Comparison of ENCODE assay signal across 30 mouse cellular contexts in genomic region chr2:35203729-35204128, GRCm38 (mm10). TPM values are rescaled to one million over a fixed set of nuclear protein-coding genes. Genes with fewer than 3 reads are reported as not detected.
DNase-seq lines count a peak whose midpoint lies in the region; ATAC-seq and TF ChIP-seq lines count a peak whose summit lies in the region.
"Had no signal": no experiment of that assay in that cellular context is flagged by ENCODE, and none has a peak within 500 bp of the region (broad histone marks: within the 10 kb centered on the region; RNA-seq: fewer than 3 reads in every experiment).

No protein-coding gene starts in this region.

- ATAC-seq in megakaryocyte, adult 5-6 weeks (ENCODE audit: poor library complexity, severe bottlenecking): no peak
- ATAC-seq: CD4-positive, CD25-positive, alpha-beta regulatory T cell, adult 4 months; forebrain, embryonic 13.5 days; forebrain, embryonic 16.5 days; hindbrain, postnatal 0 days; inflammation-experienced regulatory T-cells, adult 6 months; intestine, embryonic 16.5 days; Patski had no signal

- H3ac ChIP-seq in myocyte (ENCODE audit: control insufficient read depth, insufficient read length): no peak overlapping the region

- no peak for TF ChIP-seq CTCF in CH12.LX (conservative IDR thresholded peaks at IDR 0.05 in 1 of 2, IDR thresholded peaks at IDR 0.05 in 1 of 2; ENCODE audit: low read depth in 2 of 2, low read length in 2 of 2)

- no peak for TF ChIP-seq RAD21 in CH12.LX (IDR thresholded peaks at IDR 0.05; ENCODE audit: low read depth, low read length)

- no peaks in the 10 kb centered on the region for H3K9me3 ChIP-seq in megakaryocyte, embryonic 14.5 days
- H3K9me3 ChIP-seq in CH12.LX (replicated peaks; ENCODE audit: low read length): no peaks in the 10 kb centered on the region
- H3K9me3 ChIP-seq in hindbrain, embryonic 10.5 days: no peaks in the 10 kb centered on the region
- H3K9me3 ChIP-seq: embryonic facial prominence, embryonic 12.5 days; embryonic facial prominence, embryonic 15.5 days; forebrain, embryonic 10.5 days; forebrain, embryonic 13.5 days; heart, embryonic 12.5 days; heart, embryonic 15.5 days had no signal

- DNase-seq in CH12.LX (ENCODE audit: extremely low read depth): peak; percentile 79
- no peak for DNase-seq in hindbrain, embryonic 10.5 days (ENCODE audit: low spot score)
- no peak for DNase-seq in cerebellum, adult 18-20 months
- DNase-seq: adrenal gland, postnatal 10 days; adrenal gland, postnatal 36 days; cerebellum, adult 2 months; cerebellum, adult 9-11 months; cerebellum, postnatal 25 days; gastrocnemius, postnatal 10 days; gastrocnemius, postnatal 36 days; heart, postnatal 10 days; heart, postnatal 36 days; kidney, adult 18-20 months had no signal

- in situ Hi-C loops in CH12.LX (cut with MboI; ENCODE audit: low pct_ligation_motif_present, low pct_unique_long_range_greater_than_20kb, low sequenced_read_pairs): no loop called here

- peaks cover 61% of the 10 kb centered on the region for H3K4me1 ChIP-seq in megakaryocyte, embryonic 14.5 days
- H3K4me1 ChIP-seq in CH12.LX (ENCODE audit: control insufficient read depth in 1 of 2, insufficient read depth in 2 of 2): peaks cover 20 to 36% of the 10 kb centered on the region in 2 experiments
- H3K4me1 ChIP-seq in hindbrain, embryonic 10.5 days (replicated peaks): peaks cover 15% of the 10 kb centered on the region
- H3K4me1 ChIP-seq: embryonic facial prominence, embryonic 15.5 days had no signal

- peaks cover 6% of the 10 kb centered on the region for H3K36me3 ChIP-seq in megakaryocyte, embryonic 14.5 days (replicated peaks; ENCODE audit: low read length)
- H3K36me3 ChIP-seq in CH12.LX (replicated peaks in 1 of 2; ENCODE audit: control insufficient read depth in 1 of 2, insufficient read depth in 1 of 2, low read length in 1 of 2) (peaks cover 0 to 2% of the 10 kb centered on the region in 2 experiments), myocyte (ENCODE audit: control insufficient read depth, insufficient read depth) (no peaks in the 10 kb centered on the region)
- H3K36me3 ChIP-seq in hindbrain, embryonic 10.5 days: no peaks in the 10 kb centered on the region
- H3K36me3 ChIP-seq: embryonic facial prominence, embryonic 12.5 days; embryonic facial prominence, embryonic 15.5 days; forebrain, embryonic 10.5 days; heart, embryonic 12.5 days; heart, embryonic 15.5 days had no signal

- dilution Hi-C loops in CH12.LX (cut with MboI; ENCODE audit: extremely low pct_ligation_motif_present, extremely low pct_unique_long_range_greater_than_20kb, low sequenced_read_pairs): no loop called here

- peak; percentile 92 for TF ChIP-seq EP300 in CH12.LX (IDR thresholded peaks at IDR 0.05; ENCODE audit: low read length)

- H3K27ac ChIP-seq in CH12.LX (ENCODE audit: insufficient read depth, low read depth): peak overlapping the region; percentile 60
- no peak overlapping the region for H3K27ac ChIP-seq in hindbrain, embryonic 10.5 days
- H3K27ac ChIP-seq: embryonic facial prominence, embryonic 12.5 days; embryonic facial prominence, embryonic 15.5 days; forebrain, embryonic 10.5 days; forebrain, embryonic 13.5 days; heart, embryonic 15.5 days; hindbrain, embryonic 14.5 days; hindbrain, postnatal 0 days had no signal

- H3K4me2 ChIP-seq in CH12.LX (ENCODE audit: insufficient read depth, low read depth, poor library complexity, severe bottlenecking) (peak overlapping the region; percentile 24), myocyte (ENCODE audit: low read depth) (peak overlapping the region; percentile 19)
- H3K4me2 ChIP-seq: embryonic facial prominence, embryonic 12.5 days; embryonic facial prominence, embryonic 15.5 days; forebrain, embryonic 13.5 days; heart, embryonic 12.5 days; heart, embryonic 15.5 days; hindbrain, embryonic 14.5 days had no signal

- no peak for TF ChIP-seq POLR2A in CH12.LX (IDR thresholded peaks at IDR 0.05; ENCODE audit: low read depth, low read length)
- TF ChIP-seq POLR2A in myocyte (IDR thresholded peaks at IDR 0.05; ENCODE audit: insufficient read length, low read depth): no peak

- H3K79me2 ChIP-seq in CH12.LX (replicated peaks; ENCODE audit: control insufficient read depth, extremely low read depth, insufficient read depth, poor library complexity, severe bottlenecking): peaks cover 18% of the 10 kb centered on the region
- peaks cover 19% of the 10 kb centered on the region for H3K79me2 ChIP-seq in myocyte (ENCODE audit: control insufficient read depth, insufficient read depth)

- H3K9ac ChIP-seq in CH12.LX (ENCODE audit: insufficient read depth, low read depth): peak overlapping the region; percentile 40; the same call in 1 of the 2 replicates
- H3K9ac ChIP-seq: embryonic facial prominence, embryonic 12.5 days; embryonic facial prominence, embryonic 15.5 days; forebrain, embryonic 13.5 days; heart, embryonic 12.5 days; heart, embryonic 15.5 days; hindbrain, embryonic 14.5 days had no signal

- no peaks in the 10 kb centered on the region for H3K27me3 ChIP-seq in megakaryocyte, embryonic 14.5 days (replicated peaks)
- no peaks in the 10 kb centered on the region for H3K27me3 ChIP-seq in CH12.LX (replicated peaks)
- H3K27me3 ChIP-seq in myocyte (ENCODE audit: control insufficient read depth, insufficient read depth, insufficient read length): no peaks in the 10 kb centered on the region
- 0 out of 2 replicates have a peak, but pooled peaks cover 4% of the 10 kb centered on the region for H3K27me3 ChIP-seq in hindbrain, embryonic 10.5 days (ENCODE audit: insufficient read depth, poor library complexity, severe bottlenecking)
- H3K27me3 ChIP-seq: embryonic facial prominence, embryonic 12.5 days; embryonic facial prominence, embryonic 15.5 days; heart, embryonic 12.5 days; heart, embryonic 15.5 days; Patski had no signal

- H3K4me3 ChIP-seq in megakaryocyte, embryonic 14.5 days (replicated peaks): peak overlapping the region; percentile 34
- H3K4me3 ChIP-seq in CH12.LX (replicated peaks in 1 of 3; ENCODE audit: low read depth in 2 of 3, low read length in 2 of 3, poor library complexity in 1 of 3) (no peak overlapping the region), myocyte (no peak overlapping the region)
- no peak overlapping the region for H3K4me3 ChIP-seq in hindbrain, embryonic 10.5 days
- H3K4me3 ChIP-seq: embryonic facial prominence, embryonic 12.5 days; embryonic facial prominence, embryonic 15.5 days; erythroblast, embryonic 14.5 days; forebrain, embryonic 10.5 days; forebrain, embryonic 13.5 days; heart, embryonic 12.5 days; heart, embryonic 15.5 days had no signal

TF ChIP-seq in CH12.LX, 34 proteins besides CTCF, POLR2A, EP300 and RAD21 (continues in another document):
- TF ChIP-seq UBTF (IDR thresholded peaks at IDR 0.05; ENCODE audit: low read depth, low read length) (no peak), ZMIZ1 (IDR thresholded peaks at IDR 0.05; ENCODE audit: low read depth, low read length) (no peak), RCOR1 (conservative IDR thresholded peaks at IDR 0.05; ENCODE audit: low read depth, low read length) (peak; percentile 83; the same call in 1 of the 2 replicates), CHD2 (IDR thresholded peaks at IDR 0.05; ENCODE audit: low read length) (peak; percentile 91), MXI1 (IDR thresholded peaks at IDR 0.05; ENCODE audit: low read depth, low read length) (peak; percentile 38; the same call in 1 of the 2 replicates), ELF1 (IDR thresholded peaks at IDR 0.05; ENCODE audit: low read depth, low read length) (no peak), MAX (IDR thresholded peaks at IDR 0.05; ENCODE audit: low read length) (0 out of 2 replicates have a peak, but pooled peaks have one; percentile 24), PAX5 (IDR thresholded peaks at IDR 0.05; ENCODE audit: low read length) (no peak), TBP (conservative IDR thresholded peaks at IDR 0.05; ENCODE audit: low read depth, low read length) (peak; percentile 58; the same call in 1 of the 2 replicates), SMC3 (IDR thresholded peaks at IDR 0.05; ENCODE audit: low read depth, low read length) (no peak)

TF ChIP-seq in myocyte, 11 proteins besides CTCF, POLR2A, EP300 and RAD21:
- no peak for TF ChIP-seq REST (IDR thresholded peaks at IDR 0.05; ENCODE audit: insufficient read depth, insufficient read length)
- no peak for TF ChIP-seq SRF (IDR thresholded peaks at IDR 0.05; ENCODE audit: control insufficient read depth, insufficient read length, low read depth)
- no peak for TF ChIP-seq CEBPB (IDR thresholded peaks at IDR 0.05; ENCODE audit: insufficient read depth, poor library complexity, severe bottlenecking)
- TF ChIP-seq E2F4 (IDR thresholded peaks at IDR 0.05; ENCODE audit: insufficient read depth): no peak
- no peak for TF ChIP-seq POLR2AphosphoS2 (IDR thresholded peaks at IDR 0.05; ENCODE audit: insufficient read length, low read depth)
- no peak for TF ChIP-seq TCF3 (IDR thresholded peaks at IDR 0.05; ENCODE audit: insufficient read length, low read depth)
- TF ChIP-seq MYOG (IDR thresholded peaks at IDR 0.05; ENCODE audit: control insufficient read depth in 1 of 3, insufficient read depth in 1 of 3, insufficient read length in 2 of 3, low read depth in 2 of 3): no peak
- TF ChIP-seq MYOD1 (IDR thresholded peaks at IDR 0.05; ENCODE audit: control insufficient read depth in 1 of 3, insufficient read length in 2 of 3, low read depth in 2 of 3): no peak
- no peak for TF ChIP-seq MAX (IDR thresholded peaks at IDR 0.05; ENCODE audit: low read depth)
- no peak for TF ChIP-seq TCF12 (IDR thresholded peaks at IDR 0.05; ENCODE audit: insufficient read depth, poor library complexity, severe bottlenecking)
- no peak for TF ChIP-seq USF1 (IDR thresholded peaks at IDR 0.05; ENCODE audit: low read depth)

RNA-seq across cellular contexts. Expression of gene Rab14, which starts 2.8 kb away (rescaled TPM):
- 1,333 and 3,452 TPM in 2 replicates for polyA plus RNA-seq in megakaryocyte, embryonic 14.5 days (2012; ENCODE audit: insufficient read depth, low replicate concordance)
- total RNA-seq in megakaryocyte, adult 5-6 weeks (2015): 153 and 167 TPM in 2 replicates
- 134 and 137 TPM in 2 replicates for total RNA-seq in megakaryocyte, adult 5-6 weeks (2017)
- 26.8 and 31.6 TPM in 2 replicates for total RNA-seq in CH12.LX (2012; rRNA removed)
- 66.2 and 69.2 TPM in 2 replicates for total RNA-seq in CH12.LX (2014; rRNA removed)
- 83.1 and 94.4 TPM in 2 replicates for polyA plus RNA-seq in CH12.LX (2012; ENCODE audit: insufficient read length, low read depth)
- polyA plus RNA-seq in myocyte (2012; fragmentation: generic; extraction: Trizol): 102 TPM
- 254 and 286 TPM in 2 replicates for polyA plus RNA-seq in hindbrain, embryonic 10.5 days (2016; fragmentation: Nextera tagmentation; extraction: Ambion mirVana)

RNA-seq across cellular contexts. Expression of gene Gsn, which starts 52.5 kb away (rescaled TPM):
- polyA plus RNA-seq in megakaryocyte, embryonic 14.5 days (2012; ENCODE audit: insufficient read depth, low replicate concordance): 240 and 422 TPM in 2 replicates
- 54.1 and 69.6 TPM in 2 replicates for total RNA-seq in megakaryocyte, adult 5-6 weeks (2015)
- total RNA-seq in megakaryocyte, adult 5-6 weeks (2017): 90.9 and 98.1 TPM in 2 replicates
- total RNA-seq in CH12.LX (2012; rRNA removed) (41.0 and 54.2 TPM in 2 replicates), CH12.LX (2014; rRNA removed) (37.5 and 42.9 TPM in 2 replicates)
- polyA plus RNA-seq in CH12.LX (2012; ENCODE audit: insufficient read length, low read depth) (22.6 and 24.2 TPM in 2 replicates), myocyte (2012; fragmentation: generic; extraction: Trizol) (282 TPM)
- polyA plus RNA-seq in hindbrain, embryonic 10.5 days (2016; fragmentation: Nextera tagmentation; extraction: Ambion mirVana): 20.4 and 33.7 TPM in 2 replicates
